Mouse (Mus musculus): ENCODE measurements around the gene Dhcr7.

DNA sequence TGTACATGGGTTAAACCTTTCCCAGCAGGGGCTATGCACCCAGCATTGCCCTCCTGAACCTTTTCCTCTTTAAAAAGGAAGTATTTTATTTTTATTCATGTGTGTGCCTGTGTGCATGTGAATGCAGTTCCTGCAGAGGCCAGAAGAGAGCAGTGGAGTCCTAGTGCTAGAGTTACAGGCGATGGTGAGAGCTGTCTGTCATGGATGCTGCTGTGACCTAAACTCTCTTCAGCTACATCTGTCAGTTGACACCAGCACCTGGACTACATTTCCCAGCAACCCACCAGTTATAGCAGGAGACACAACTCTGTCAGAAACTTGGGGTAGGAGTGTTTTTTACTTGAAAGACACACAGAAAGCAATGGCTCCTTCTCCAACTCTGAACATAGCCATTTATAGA, 14.0 kb upstream of the Dhcr7 start:
- TF ChIP-seq POLR2A (IDR thresholded peaks at IDR 0.05; ENCODE audit: low read depth, low read length) (no peak), CTCF (conservative IDR thresholded peaks at IDR 0.05; ENCODE audit: insufficient read depth, insufficient read length, low read depth, low read length) (peak; percentile 62)

Measured in kidney, adult 2 months (tissue).